Mouse (Mus musculus) layer of hippocampus, postnatal 10 days (tissue): Measurements from ENCODE around the gene Vps8. TPM values are rescaled to one million over a fixed set of nuclear protein-coding genes. Genes with fewer than 3 reads are reported as not detected.

Source experiments
- DNase-seq, 2 experiments: peaks; one replicate each; pipeline ENCODE4 v3.0.0; 2021; ENCODE audit warnings: low spot score in 2 of 2
- total RNA-seq, 2 experiments: library from RNA; stranded (reverse); gene quantifications; 2 replicates each; pipeline ENCODE4 v1.2.3; 2021

Vps8 gene
- total RNA-seq, 2 experiments from 2014 or later: 48.3 to 51.5 TPM

- no peak for DNase-seq
Measured at GRCm38 (mm10) chr16:21403402-21403801, 19.5 kb upstream of the Vps8 start.

GRCm38 (mm10) chr16:21404631-21405030, 18.3 kb upstream of the Vps8 start:
- no peak for DNase-seq

DNA sequence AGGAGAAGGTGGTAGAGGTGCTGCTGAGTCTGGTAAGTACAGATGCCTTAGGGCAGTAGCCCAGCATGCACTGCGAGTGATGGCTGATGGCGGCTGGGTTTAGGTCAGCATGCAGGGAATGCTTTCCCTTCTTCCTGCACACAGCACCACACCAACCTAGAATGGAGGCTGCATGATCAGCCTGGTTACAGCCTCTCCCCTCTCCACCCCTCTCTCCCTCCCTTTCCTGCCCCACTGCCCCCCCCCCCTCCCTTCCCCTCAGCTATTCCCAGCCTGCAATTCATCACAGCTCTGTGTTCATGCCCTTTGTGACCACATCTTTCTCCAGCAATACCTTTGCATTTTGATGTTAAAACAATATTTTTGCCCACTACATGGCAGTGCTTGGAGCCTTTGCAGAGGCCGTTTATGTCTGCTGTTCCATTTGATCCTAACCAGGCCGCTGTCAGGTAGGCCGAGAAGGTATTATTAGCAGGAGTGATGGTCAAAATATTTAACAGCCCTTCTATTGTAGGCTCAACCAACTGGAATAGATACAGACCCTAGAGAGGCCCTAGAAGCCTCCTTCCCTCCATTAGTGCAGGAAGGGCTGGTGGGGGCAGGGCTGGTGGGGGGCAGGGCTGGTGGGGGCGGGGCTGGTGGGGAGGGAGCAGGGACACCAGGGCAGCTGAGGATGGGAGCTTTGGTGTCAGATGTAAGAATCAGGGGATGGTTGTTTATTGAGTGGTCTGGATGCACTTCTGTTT, 17.5 kb upstream of the Vps8 start:
- DNase-seq: no peak

- no peak for DNase-seq
Measured at GRCm38 (mm10) chr16:21406136-21406535, 16.8 kb upstream of the Vps8 start.

DNA sequence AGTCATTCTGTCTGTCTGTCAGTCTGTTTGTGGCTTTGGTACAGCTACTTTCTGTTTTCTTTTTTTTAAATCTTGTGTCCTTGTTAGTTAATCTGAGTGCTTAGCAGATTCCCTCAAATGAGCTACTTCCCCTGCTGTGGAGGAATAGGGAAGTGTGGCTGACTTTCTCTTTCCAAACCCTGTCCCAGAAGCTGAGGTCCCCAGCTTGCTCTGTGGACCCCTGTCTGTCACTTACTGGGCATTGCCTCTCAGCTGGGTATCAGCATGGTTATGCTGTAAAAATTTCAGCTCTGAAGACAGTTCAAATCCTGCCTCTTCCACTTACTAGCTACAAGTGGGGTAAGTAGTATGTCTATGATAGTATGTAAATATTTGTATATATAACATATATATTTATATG, 11.1 kb upstream of the Vps8 start:
- DNase-seq: no peak

- DNase-seq: peak; percentile 72 to 78
Measured at GRCm38 (mm10) chr16:21412593-21413047, 10.3 kb upstream of the Vps8 start.

DNA sequence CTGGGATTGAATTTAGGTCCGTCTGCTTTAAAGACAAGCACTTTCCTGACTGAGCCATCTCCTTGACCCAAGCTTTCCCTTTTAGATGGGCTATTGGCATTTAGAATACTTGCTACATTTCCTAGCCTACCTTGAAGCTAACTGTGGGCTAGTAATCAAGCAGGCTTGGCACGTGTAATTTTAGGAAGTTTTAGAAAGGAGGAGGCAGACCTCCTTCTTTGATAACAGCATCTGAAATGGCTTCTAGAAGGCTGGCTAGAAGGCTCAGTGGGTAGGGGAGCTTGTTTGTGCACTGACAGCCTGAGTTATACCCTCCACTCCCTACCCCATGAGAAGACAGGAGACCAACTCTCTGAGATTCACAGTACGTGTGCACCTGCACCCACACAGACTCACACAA, 9.1 kb upstream of the Vps8 start:
- DNase-seq: no peak

GRCm38 (mm10) chr16:21415128-21415527, 7.8 kb upstream of the Vps8 start:
- no peak for DNase-seq

DNA sequence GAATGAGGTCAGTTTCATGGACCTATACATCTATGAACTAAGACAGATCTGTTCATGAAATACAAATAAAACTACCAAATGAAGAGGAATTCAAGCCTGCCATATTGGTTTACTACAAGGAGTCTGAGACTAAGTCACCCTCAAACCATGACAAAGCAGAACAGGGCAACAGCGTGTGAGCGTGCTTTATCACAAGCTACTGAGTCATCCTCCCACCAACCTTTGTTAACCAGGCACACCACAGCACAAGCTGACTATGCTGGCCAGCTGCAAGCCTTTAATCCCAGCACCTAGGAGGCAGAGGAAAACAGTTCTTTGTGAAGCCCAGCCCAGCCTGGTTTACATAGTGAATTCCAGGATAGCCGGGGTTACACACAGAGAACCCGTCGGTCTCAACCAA, 4.9 kb upstream of the Vps8 start:
- DNase-seq: no peak

- no peak for DNase-seq
Measured at GRCm38 (mm10) chr16:21423546-21423910, 610 bp downstream of the Vps8 start.

DNA sequence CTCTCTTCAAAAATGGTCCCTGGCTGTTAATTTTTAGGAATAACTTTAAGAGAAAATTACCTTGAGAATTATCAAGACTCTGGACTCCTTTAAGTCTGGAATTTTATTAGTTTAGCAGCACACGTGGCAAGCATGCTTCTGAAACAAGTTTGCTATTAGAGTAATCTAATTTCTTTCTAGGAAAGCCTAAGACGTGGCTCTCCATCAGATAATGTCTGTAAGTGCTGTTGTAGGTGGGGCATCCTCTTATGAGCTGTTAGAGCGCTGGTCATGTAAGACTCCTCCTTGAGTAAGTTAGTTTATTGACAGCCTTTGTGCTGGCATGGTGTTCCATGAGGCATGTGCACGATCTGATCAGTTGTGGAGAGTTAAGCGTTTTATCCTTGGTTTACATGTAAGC, 5.2 kb downstream of the Vps8 start:
- DNase-seq: no peak

DNA sequence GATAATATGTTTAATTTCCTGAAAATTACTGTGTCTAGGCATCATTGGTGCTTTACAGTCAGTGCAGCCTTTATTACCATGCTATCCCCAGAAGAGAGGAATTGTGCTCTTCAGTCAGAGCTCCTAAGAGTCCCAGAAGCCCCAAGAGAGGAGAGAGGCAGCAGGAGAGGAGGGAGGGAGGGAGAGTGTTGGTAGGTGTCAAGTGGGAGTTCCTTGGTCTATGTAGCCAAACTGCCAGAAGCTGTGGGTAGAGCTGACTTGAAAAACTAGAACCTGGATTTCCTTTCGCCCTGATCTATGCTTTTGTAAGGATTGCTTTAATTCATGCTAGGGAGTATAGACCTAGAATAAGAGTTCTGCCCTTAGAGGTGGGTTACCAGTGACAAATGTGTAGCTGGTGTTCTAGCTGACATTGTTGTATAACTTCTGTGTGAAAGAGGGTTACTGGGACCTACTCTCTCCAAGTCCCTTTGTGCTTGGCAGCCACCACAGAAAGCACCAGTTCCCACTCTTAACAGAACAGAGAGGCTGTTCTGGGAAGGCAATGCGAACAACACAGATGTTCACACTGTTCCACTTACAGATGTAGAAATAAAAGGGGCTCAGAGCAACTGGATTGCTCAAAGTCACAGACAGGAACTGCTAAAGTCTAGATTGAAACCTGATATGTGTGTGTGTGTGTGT, 7.6 kb downstream of the Vps8 start:
- DNase-seq: no peak

- DNase-seq: no peak
Measured at GRCm38 (mm10) chr16:21431614-21432013, 8.7 kb downstream of the Vps8 start.

DNA sequence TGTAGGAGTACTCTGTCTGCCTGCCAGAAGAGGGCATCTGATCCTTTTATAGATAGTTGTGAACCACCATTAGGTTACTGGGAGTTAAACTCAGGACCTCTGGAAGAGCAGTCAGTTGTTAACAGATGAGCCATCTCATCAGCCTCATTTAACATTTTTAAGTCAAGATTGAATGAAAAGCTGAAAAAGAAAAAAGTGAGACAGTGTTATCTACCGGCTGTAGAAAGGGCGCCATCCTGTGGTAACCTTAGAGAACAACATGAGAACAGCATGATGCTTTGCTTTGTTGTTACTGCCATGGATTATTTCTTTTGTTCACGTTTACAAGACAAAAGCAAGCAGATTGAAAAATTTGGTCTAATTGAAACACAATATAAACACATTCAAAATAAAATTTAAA, 10.6 kb downstream of the Vps8 start:
- peak in 1 of 2 experiments; percentile 26 for DNase-seq

GRCm38 (mm10) chr16:21441012-21441411, 18.1 kb downstream of the Vps8 start:
- DNase-seq: no peak

GRCm38 (mm10) chr16:21445026-21445625, 22.2 kb downstream of the Vps8 start:
- DNase-seq: no peak

- no peak for DNase-seq
Measured at GRCm38 (mm10) chr16:21447447-21447846, 24.5 kb downstream of the Vps8 start.

DNA sequence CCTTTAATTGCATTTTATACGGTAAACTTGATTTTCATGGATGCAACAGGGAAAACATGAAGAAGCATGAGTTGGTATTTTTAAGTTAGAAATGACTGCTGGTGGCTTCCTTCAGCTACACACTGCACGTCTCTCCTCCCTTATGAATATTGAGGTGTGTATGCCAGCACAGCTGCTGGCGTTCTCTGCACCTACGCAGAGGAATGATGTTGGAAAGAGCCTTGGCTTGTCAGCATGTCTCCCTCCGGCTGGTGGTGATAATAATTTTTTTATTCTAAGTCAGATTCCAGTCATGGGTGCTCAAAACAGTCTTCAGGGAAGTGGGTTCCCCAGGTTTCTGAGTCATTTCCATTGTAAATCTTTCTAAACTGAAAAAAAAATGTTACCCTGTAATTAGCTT, 25.5 kb downstream of the Vps8 start:
- no peak for DNase-seq

DNA sequence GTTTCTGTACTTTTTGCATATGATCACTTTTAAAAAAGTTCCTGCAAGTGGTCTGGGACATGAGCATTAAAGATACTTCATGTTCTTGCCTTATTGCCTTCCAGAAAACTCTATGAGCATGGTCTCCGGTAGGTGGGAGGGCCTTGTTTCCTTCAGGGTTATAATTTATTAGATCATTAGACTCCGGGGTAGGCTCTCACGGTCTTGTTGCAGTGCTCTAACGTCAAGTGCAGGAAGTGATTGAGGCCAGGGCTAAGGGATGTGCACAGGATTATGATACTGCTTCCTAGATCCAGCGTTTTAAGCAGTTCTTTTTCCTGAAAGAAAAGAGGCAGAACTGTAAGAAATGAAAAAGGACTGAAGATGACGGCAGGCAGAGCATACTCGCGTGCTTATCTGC, 27.0 kb downstream of the Vps8 start:
- DNase-seq: no peak

DNA sequence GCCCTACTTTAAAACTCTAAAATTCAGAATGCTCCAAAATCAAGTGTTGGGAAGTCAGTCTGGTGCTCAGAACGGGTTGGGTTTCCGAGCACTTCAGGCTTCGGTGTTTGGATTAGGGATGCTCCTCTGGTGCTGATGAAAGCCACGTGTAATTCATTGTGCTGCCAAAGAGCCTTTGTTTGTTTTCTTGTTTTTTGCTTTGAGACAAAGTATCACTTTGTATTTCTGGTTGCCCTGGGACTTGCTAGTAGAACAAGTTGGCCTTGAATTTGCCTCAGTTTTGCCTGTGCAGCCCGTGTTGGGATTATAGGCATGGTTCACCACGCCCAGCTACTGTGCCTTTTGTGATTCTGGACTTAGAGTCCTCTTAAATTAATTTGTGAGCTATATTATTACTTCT, 29.7 kb downstream of the Vps8 start:
- DNase-seq: no peak

DNA sequence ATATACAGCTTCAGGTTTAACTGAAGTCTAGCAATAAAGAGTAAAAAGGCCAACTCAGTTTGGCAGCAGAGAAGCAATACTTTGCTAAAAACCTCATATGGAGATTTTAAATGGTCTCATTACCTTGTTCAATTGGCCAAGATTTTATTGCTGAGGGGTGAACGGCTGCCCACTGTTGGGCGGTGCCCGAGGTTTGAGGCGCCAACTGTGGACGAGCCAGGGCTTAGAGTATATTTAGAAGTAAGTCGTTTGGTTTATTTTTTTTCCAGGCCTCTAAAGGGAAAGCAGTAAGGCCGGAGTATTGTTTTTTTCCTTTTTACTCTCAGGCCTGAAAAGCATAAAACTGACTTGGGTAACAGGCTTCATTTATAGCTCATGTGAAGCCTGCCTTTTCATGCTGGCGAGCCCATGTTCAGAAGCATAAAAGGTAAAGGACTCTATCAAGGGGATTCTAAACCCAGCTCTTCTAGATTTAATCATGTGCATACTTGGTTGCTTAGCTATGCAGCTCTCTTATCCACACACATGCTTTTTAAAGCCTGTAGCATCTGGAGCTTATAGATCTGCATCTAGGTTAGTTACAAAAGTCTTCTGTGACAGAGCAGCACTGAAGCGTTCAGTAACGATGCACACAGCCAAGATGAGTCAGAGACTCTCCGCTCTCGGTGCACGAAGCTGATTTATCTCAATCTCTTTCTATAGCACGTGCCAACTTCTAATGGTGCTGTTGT, 34.9 kb downstream of the Vps8 start:
- DNase-seq: no peak

DNA sequence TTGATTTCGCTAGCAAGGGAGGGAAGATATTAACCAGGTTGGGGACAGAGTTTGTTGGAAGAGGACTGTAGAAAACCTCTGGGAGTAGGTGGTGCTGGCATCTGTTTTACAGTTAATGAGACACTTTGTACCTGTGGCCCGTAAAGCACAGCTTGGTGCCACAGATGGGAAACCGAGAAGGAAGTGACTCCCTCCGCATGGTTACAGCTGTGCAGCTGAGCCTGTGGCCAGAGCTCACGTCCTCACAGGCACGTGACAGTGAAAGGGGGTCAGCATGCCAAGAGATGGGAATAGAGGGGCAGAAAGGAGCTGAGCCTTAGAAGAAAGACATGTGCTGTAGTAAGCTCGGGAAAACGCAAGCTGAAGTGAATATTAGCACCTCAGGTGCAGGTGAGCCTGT, 43.0 kb downstream of the Vps8 start:
- no peak for DNase-seq
